Mouse (Mus musculus) heart, embryonic 12.5 days (tissue): ENCODE results near the gene Chp1. TPM values are rescaled to one million over a fixed set of nuclear protein-coding genes. Genes with fewer than 3 reads are reported as not detected.

Experiments used
- polyA plus RNA-seq: library from polyadenylated mRNA; unstranded; fragments of >200 nt; fragmentation: Nextera tagmentation; extraction: Ambion mirVana; gene quantifications from 2 replicates; pipeline ENCODE4 v1.2.1, GENCODE M21; 2016

Chp1 gene
- polyA plus RNA-seq, 1 experiment from 2014 or later: 47.0 TPM

Other genes starting within 250 kb of the Chp1 start
- 6.5 and 6.8 TPM in 2 replicates for gene Dll4, start 221.9 kb upstream of the Chp1 start, polyA plus RNA-seq
- 0.12 and 0.31 TPM in 2 replicates for gene Chac1, start 196.5 kb upstream of the Chp1 start, polyA plus RNA-seq
- gene Ino80, start 70.0 kb upstream of the Chp1 start, polyA plus RNA-seq: 3.8 and 4.0 TPM in 2 replicates
- 0.22 and 0.36 TPM in 2 replicates for gene Exd1, start 70 bp upstream of the Chp1 start, polyA plus RNA-seq
- gene Nusap1, start 70.6 kb downstream of the Chp1 start, polyA plus RNA-seq: 51.6 and 53.3 TPM in 2 replicates
- 24.3 and 28.3 TPM in 2 replicates for gene Oip5, start 70.8 kb downstream of the Chp1 start, polyA plus RNA-seq
- gene Ndufaf1, start 115.1 kb downstream of the Chp1 start, polyA plus RNA-seq: 54.8 and 56.7 TPM in 2 replicates
- 34.2 and 34.7 TPM in 2 replicates for gene Rtf1, start 127.4 kb downstream of the Chp1 start, polyA plus RNA-seq
- gene Itpka, start 194.6 kb downstream of the Chp1 start, polyA plus RNA-seq: 3.0 and 3.1 TPM in 2 replicates
- 0.13 and 0.17 TPM in 2 replicates for gene Ltk, start 212.7 kb downstream of the Chp1 start, polyA plus RNA-seq
- 22.8 and 23.9 TPM in 2 replicates for gene Rpap1, start 239.8 kb downstream of the Chp1 start, polyA plus RNA-seq